Mouse (Mus musculus): Measurements from ENCODE around the gene Tfap2e. TPM values are rescaled to one million over a fixed set of nuclear protein-coding genes. Genes with fewer than 3 reads are reported as not detected.

The Tfap2e gene
- polyA plus RNA-seq, 2 experiments from 2014 or later = not detected

DNA sequence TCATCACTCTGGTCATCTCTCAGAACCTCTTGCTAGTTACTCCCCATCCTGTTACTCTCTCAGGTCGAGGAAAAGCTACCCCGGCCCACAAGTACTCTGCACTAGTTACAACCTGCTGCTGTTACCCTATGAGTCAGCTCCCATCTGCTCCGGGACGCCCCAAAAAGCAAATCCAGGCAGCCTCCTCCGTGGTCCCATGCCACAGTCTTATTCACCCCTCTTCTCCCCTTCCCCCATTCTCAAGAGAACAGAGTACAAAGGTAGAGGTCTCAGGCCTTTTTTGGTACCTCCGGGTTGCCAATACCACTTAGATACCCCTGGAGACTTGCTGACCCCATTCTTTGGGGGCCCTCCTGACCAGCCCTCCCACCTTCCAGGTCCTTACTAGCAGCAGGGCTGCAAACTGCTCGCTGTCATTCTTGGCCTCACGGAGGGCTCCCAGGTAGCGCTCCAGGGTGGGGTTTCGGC is 15.6 kb upstream of the Tfap2e start:
- ATAC-seq = no peak

DNA sequence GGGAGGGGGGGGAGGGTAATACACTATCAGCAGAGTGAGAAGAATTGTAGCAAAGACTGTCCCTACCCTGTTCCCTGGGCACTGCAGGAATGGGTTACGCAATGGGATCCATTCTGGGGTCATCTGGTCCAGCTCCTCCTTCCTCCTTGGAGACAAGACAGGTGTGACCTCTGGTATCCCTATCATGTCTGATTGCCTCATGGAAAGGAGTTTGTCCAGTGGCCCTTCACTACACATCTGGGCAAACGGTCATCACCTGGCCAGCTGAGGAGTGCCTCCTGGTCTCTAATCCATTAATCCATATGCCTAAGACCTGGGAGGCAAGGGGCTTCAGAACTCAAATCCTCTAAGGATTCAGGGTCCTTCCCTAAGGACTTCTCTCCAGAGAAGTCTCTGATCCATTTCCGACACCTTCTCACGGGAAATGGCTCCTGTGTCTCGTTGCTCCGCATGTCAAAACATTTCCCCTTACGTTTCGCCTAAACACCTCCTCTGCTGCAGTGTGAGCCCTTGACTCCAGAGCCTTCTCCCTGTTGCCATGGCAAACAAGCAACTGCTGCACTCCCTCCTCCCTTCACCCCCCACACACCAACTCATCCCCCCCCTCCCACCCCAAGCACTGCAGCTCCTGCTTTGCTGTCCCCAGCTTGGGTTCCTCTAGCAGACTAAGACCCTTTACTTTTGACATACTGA is 15.0 kb upstream of the Tfap2e start:
- no peak for ATAC-seq

DNA sequence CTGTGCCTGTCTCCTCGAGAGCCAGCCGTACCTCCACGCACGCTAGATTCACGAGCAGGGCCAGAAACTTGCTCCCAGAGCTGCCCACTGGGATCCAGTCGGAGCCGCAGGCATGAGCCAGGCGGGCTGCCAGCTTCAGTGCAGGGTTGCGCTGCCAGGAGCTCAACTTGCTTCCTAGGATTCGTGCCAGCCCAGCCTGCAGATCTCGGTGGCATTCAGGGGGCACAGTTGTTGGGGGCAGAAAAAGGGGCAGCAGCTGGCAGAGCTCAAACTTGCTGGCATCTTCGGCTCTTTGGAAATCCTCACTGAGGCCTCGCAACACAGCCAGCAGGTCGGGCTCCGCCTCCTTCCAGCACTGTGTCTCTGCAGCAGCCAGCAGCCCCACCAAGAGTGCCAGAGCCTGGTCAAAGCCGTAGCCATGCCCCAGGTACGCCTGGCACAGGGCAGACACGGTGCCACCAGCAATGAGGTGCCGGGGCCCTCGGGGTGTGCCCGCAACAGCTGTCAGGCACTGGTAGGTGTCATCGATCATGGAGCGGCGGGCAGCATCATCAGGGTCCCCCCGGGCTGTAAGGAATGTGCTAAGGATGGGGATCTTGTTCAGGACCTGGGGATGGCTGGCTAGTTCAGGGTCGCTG is 14.1 kb upstream of the Tfap2e start:
- ATAC-seq = no peak

DNA sequence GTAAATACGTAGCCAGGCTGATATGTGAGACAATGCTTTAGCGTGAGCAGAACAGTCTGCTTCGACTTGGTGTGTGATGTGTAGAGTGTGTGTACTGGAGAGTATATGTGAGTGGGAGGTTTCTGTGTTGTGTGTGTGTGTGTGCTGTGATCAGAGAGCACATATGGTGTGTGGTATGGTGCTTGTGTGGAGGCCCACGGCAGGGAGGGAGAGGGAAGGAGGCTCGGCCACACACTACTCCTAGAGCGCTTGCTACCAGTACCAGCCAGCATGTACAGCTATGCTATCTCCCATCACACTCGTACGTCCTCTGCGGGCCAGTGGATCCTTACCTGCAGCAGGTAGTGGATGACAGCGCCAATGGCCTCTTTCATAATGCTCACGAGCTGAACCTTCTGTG is 13.5 kb upstream of the Tfap2e start:
- ATAC-seq = no peak

GRCm38 (mm10) chr4:126748381-126748780 is 12.3 kb upstream of the Tfap2e start:
- no peak for ATAC-seq

- ATAC-seq = no peak
Measured at GRCm38 (mm10) chr4:126746194-126746840, 10.3 kb upstream of the Tfap2e start.

DNA sequence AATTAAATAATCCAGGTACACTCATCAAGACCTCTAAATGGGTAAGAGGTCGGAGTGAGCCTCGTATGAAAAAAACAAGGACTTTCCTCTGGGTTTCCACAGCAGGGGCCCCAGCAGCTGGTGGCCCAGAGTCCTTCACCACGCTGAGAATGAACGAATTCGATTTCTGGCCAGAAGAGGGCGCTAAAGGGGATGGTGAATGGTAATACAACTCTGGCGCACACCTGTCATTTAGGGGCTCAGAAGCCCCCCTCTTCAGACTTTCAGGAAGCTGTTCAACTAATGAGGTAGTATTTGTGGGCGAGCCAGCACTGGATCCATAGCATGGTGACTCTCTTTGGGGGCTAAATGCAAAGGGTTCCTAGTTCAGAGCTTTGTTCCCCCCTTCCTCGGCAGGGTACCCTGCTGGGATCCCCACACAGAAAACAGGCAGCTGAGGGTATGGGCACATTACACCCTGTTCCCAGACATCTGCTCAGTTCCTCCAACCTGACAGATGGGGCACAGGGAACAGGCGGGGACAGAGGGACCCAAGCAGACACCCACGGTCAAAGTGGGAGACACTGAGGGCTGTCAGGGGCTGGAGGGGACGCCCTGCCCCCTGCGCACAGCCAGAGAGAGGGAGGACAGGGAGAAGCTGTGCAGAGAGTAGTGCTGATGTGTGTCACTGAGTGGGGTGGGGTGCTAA is 9.6 kb upstream of the Tfap2e start:
- ATAC-seq = peak; percentile 49

DNA sequence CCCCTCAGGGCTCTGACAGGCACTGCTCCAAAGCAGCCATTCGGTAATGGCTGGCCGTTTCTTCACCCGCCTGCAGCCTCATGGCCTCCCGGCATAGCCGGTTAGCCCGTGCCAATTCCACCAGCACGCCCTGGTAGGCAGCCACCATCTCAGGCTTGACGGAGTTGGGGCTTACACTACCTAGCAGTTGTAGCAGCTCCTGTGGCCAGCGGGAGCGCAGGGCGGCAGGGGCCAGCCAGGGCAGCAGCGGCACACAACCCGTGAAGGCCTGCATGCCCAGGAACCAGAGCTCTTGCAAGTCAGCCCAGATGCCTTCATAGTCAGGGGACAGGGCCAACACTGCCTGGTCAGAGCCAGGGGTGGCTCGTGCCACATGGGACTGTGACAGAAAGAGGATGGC is 8.8 kb upstream of the Tfap2e start:
- ATAC-seq = no peak

DNA sequence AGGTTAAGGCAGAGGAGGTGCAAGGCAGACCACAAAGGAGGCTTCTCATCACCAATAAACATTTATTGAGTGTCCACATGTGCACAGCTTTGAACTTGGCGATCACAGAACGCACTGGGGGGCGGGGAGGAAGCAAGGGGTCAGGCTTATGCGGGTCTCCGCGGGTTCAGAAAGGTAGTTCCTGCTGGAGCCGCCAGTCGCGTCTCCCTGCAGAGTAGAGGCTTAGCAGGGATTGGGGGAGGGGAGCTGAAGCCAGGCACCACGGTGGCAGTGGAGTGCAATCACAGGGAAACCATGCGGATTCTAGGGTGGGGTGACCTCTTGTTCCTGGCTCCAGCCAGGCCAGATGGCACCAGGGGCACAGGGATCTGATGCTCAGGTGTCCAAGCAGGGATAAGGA is 7.7 kb upstream of the Tfap2e start:
- ATAC-seq = no peak

DNA sequence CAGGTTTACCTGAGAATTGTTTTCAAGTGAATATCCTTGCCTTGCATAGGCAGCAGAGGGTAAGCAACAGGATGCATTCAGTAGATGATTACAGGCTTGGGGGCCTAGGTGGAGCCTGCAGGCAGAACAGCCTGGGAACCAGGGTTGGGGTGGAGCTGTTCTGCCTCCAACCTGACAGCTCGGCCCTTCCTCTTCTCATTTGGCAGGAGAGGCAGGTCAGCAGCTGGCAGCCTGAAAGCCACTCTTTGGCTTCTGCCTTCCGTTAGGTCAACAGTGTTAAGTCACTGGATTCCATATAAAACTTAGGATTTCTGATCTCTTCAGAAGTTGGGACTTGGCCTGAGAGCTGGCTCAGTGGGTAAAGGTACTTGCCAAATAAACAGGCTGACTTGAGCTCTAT is 6.9 kb upstream of the Tfap2e start:
- ATAC-seq = no peak

DNA sequence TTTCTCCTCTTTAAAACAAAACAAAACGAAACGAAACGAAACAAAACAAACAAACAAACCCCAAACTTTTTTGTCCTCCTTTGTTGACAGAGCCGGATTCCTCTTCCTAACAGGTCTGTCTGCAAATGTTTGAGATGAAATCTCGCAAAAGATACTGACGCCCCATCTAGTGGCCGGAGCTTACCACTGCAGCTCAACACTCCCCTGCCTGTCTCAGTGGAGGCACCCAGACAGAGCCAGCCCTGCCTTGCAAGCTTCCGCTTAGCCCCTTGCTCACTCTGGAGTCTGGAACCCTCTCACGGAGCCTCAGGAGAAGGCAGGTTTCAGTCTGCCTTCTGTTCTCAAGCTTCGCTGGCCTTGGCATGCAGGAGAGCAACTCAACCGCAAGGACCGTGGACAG is 5.4 kb upstream of the Tfap2e start:
- ATAC-seq = peak; percentile 83

- ATAC-seq = no peak
Measured at GRCm38 (mm10) chr4:126739966-126740676, 4.1 kb upstream of the Tfap2e start.

- peak; percentile 10 for ATAC-seq
Measured at GRCm38 (mm10) chr4:126735382-126736000, 549 bp downstream of the Tfap2e start.

GRCm38 (mm10) chr4:126734700-126735381 is 1.2 kb downstream of the Tfap2e start:
- no peak for ATAC-seq

DNA sequence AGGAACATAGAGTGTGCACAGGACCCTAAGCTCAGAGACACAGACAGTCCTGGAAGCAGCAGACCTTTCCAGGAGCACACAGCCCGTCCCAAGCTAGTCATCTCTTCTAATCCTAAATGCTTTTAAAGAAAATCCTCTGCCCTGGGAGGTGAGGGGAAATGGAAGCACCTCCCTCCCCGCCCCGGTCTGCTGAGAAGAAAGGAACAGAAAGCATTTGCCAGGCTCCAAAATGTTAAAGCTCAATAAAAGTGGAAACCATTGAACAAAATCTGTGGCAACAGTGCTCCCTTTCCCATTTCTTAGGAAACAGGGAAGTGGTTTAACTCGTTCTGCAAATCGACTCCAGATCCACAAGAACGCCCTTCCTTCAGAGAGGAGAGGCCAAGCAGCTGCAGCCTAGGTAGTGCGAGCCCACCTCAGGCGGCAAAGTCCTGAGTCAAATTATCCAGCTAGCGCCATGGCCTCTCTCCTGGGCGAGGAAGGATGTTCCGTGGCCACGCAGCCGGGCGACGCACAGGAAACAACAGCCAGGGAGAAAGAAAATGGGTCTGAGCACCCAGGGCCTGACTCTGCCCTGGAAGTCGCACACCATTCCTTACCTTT is 1.9 kb downstream of the Tfap2e start:
- no peak for ATAC-seq

- no peak for ATAC-seq
Measured at GRCm38 (mm10) chr4:126732531-126733380, 3.3 kb downstream of the Tfap2e start.

GRCm38 (mm10) chr4:126732111-126732510 is 3.9 kb downstream of the Tfap2e start:
- no peak for ATAC-seq

DNA sequence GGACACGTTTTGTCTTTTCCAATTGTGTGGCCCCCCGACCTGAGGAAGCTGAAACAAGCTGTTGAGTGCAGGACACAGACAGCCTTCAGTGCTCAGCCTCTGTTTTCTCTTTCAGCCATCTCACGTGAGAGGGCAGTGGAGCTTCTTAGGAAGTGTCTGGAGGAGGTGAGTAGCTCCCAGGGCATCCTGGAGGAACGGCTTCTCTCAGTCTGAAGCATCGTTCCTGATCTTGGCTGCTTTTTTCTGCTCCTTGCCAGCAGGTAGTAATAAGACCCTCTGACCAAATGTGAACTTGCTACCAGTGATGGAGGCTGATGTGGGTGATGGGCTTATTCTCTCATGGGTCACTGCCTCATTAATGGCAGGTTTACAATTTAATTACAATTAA is 28.6 kb downstream of the Tfap2e start:
- no peak for ATAC-seq

GRCm38 (mm10) chr4:126706630-126707438 is 29.2 kb downstream of the Tfap2e start:
- no peak for ATAC-seq
